Mouse (Mus musculus) frontal cortex, postnatal 10 days (tissue): ENCODE measurements at regions not wholly inside any gene's neighbourhood (a gene's known extent, or its start where the extent isn't known, plus 50 kb on each side); places are given as distances from the start of the nearest gene placed in this dataset.
A peak's percentile ranks its signal among the peaks of the same experiment; 100 is the strongest.

Source experiments
- DNase-seq, 2 experiments: peaks; one replicate each; pipeline ENCODE4 v3.0.0; 2022; ENCODE audit warnings: low spot score in 2 of 2, mixed read lengths in 1 of 2

DNA sequence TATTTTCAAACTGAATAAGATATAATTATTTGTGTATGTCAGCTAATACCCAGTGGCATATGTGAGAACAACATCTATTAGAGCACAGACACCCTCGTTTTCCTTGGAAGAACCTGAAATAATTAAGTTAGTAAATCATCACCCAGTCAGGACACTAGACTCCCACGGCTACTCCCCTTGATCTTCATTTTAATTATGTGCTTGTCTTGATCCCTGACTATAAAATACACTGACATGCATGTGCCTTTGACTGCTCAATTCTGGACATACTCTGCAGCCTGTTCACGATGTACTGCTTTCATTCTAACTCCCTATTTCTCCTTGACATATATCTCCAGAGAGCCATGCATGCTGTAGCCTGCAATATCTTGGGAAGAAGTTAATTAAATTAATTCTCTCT is 232.7 kb upstream of the Atxn7l3b start:
- no peak for DNase-seq

DNA sequence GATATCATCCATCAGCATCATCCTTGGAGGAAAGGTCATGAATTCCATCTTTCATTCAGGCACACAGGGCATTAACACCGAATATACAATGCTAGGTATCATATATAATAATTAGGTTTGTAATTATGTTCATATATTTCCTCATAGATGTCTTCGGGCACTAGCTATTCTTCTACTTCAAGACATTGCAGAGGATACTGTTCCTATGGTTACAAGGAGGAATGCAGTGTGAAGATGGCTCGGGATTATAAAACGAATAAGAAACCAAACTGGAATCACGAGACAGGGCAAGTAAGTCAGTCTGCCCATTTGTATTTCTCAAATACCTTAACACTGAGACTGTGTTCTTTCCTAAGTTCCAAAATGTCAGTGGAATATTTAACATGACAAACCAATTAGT is 231.3 kb upstream of the Atxn7l3b start:
- DNase-seq = no peak

DNA sequence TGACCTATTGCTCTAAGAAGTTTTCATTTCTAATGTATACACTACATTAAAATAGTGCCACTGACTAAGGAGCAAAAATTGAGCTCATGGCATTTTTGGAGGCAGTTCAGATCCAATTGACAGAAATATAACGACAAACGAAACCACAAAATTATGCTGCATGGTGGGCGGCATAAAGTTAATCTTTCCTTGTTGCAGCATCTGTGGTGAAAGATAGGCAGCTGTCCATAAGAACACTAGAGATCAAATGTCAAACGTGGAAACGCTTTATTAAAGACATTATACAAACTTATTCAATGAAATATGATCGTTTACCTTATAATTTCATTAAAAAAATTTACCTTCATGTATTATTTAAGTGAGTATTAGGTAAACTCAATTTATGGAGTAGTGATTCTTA is 230.2 kb upstream of the Atxn7l3b start:
- no peak for DNase-seq

DNA sequence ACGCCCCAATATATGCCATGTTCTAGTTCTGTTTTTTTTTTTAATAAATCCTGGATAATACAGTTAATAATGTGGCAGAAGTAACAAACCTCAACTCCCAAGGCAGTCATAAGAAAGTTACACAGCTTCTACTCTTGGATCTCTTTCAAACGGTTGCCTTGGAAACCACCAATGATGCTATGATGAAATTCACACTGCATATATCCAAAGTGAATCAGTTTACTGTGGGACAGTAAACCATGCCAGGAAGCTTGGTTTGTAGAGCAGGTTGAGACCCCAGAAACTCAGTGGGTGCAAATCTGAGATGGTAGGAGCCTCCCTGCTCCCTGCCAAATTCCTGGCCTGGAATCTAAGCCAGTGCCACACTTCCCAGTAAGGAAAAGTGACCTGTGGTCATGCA is 212.8 kb upstream of the Atxn7l3b start:
- peak; percentile 5 to 11 for DNase-seq

DNA sequence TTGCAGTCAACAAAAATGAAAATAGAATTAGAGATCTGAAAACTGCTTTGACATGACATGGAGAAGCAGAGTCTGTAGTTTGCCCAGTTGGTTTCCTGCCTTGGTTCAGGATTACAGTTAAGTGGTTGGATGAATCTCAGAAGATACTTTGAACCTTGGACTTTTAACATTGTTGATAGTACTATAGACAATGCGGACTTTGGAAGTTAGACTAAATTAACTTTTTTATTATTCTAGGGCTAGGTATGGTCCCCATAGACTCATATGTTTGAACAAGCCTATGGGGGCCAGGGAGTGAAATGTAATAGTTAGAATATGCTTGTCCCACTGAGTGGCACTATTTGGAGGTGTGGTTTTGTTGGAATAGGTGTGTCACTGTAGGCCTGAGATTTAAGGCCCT is 186.2 kb upstream of the Atxn7l3b start:
- DNase-seq = no peak

DNA sequence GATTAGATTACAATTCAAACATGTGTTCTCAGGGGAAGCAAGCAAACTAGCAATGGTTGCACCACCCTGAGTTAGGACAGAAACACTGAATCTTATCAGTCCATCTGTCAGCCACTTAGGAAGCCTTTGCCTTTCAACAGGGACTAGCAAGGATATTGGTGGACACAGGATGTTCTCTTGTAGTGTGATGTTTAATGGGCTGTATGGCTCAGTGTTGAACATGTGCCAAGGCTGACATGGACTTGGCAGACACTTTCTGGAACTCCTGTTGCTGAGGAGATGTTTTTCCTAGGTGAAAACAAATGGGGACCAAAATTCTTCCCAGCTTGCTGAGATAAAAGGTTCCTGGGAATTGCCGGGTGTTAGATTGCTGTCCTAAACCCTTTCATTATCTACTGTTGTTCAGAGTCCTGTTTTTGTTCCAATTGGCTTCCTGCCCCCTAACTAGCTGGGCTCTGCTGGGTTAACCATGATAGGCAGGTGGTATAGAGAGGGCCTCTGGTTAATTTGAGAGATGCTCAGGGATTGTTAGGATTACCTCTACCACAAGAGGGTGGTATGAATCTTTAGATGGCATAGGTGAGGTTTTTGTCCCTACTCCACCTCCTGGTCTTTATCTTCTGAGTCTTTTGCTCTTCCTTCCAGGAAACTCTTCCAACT is 177.1 kb upstream of the Atxn7l3b start:
- DNase-seq = peak; percentile 4 to 7

DNA sequence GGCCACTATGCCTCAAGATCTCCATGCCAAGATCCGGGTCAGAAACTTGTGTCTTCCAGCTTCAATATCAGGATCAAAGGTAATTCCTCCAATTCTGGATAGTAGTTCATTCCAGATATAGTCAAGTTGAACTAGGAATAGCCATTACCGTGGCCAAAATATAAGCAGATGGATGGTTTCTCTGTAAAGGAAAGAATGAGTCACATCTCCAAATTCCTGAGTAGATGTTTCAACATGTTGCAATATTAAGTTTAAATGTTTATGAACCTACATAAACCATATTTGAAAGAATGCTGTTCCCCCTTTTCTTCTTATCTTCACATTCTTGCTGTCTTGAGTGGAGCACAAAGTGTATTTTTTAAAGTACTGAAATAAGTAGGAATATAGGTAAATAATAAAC is 176.5 kb upstream of the Atxn7l3b start:
- no peak for DNase-seq
